Mouse (Mus musculus) T-cell, adult 2 months (primary cell): Measurements from ENCODE around the gene Nfam1.

Experiments
- DNase-seq: peaks from one replicate; pipeline ENCODE4 v3.0.0; 2022; ENCODE audit warnings: low spot score

The Nfam1 gene

DNA sequence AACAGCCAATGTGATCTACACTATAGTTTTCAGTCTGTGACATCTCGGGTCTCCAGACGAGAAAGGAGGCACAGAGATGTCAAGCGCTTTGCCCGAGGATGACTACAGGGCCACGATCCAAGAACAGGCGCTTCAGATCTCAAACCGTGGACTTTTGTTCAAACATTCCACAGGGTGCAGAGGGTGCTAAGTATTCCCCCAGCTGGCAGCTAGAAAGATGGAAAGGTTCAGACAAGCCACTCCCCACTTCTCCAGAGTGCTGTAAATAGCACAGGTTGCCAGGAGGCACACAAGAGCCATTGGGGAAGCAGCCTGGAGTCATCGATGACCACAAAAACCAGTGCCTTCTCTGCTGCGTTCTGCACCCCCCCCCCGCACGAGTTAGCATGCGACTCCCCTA, 74.0 kb downstream of the Nfam1 start:
- DNase-seq: no peak

DNA sequence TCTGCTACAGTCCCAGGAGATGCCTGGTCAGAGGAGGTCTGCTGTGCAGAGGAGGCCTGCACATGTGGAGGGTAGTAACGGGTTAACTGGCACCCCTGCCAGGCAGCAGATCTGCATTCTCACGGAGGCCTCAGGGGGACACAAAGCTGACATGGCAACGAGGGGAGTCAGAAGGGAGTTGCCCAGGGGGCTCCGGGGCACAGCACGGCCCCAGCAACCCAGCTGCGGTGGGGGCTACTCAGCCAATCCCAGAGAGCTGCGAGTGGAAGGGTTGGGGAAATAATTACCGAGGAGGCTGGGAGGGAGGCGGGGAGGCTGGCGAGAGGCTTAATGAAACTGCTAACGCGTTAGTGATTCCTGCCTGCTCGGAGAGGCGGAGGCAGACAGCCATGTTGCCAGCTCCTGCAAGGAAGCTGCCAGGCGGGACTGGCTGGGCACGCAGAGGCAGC, 74.8 kb downstream of the Nfam1 start:
- no peak for DNase-seq

DNA sequence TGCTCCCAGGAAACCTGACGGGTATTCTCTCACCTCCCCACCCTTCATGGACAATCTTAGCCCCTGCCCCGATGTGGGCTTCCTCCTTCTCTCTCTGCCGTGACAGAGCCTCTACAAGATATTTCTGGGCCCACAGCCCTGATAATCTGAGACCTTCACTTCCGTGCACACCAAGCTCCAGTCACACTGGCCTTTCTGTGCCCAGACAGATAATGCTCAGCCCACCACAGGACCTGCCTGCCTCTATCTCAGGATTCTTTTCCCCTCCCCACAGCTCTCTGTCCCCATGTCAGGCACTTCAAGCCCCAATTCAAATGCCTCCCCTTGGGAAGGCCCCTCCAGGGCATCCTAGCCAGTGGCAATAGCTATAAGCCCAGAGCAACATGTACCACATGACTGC, 76.4 kb downstream of the Nfam1 start:
- DNase-seq: no peak

DNA sequence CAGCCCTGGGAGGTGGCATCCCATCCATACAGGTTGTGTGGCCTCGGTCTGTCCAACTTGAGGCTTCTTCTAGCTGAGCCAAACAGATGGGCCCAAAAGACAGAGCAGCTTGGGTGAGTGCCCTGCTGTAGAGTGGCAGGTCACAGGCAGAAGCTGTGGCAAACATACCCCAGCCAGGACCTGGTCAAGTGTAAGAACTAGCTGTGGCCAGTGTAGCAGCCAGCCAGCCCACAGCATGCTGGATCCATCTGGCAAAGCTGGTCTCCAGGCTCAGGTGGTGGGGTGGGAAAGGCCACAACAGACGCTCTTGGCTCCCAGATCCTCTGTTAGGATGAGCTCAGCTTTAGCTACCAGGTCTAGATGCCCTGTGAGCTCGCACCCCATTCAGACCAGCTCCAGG, 76.8 kb downstream of the Nfam1 start:
- DNase-seq: no peak

DNA sequence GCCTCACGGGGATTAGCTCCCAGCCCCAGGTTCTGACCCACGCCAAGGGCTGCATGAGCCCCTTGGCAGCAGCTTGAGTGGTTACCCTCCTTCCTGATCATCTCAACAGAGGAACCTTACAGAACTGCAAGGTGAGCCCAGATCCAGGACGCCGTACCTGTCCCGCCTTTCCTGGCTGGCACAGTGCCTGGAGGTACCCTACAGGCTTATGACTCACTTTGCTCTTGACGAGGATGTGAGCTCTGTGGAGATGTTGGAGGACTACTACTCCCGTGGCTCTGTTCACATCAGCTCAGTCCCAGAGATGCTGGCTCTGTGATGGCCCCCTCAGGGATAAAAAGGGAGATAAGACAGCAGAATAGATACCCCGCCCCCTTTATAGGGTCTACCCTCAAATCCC, 77.8 kb downstream of the Nfam1 start:
- DNase-seq: no peak

DNA sequence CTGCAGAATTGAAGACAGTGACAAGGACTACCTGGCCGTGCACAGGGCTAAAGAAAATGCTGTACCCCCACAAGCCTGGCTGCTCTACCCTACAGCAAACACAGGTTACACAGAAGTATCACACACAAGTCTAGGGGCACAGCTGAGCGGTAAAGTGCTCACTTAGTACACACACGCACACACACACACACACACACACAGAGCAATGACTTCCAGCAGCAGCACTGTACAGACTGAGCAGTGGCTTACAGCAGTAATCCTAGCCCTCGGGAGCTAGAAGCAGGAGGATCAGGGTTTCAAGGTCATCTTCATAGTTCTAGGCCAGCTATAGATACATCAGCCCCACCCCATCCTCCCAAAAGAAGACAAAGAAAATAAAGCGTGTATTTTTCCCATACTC, 79.1 kb downstream of the Nfam1 start:
- no peak for DNase-seq

DNA sequence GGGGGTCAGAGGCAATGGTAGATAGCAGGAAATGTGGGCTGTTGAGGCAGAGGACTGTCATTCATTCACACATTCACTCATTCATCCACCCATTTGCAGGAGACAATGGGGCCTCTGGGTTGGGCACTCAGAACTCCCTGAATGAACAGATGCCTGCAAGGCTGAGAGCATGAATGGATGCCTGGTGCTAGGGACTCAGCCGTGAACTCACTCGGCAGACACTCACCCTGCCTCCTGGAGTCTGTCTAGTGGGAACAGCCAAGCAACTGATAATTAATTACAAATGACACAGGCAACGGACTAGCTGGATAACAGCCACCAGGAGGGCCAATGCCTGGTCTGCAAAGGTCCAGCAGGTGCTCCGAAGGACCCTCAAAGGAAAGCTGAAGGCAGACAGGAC, 80.0 kb downstream of the Nfam1 start:
- no peak for DNase-seq

DNA sequence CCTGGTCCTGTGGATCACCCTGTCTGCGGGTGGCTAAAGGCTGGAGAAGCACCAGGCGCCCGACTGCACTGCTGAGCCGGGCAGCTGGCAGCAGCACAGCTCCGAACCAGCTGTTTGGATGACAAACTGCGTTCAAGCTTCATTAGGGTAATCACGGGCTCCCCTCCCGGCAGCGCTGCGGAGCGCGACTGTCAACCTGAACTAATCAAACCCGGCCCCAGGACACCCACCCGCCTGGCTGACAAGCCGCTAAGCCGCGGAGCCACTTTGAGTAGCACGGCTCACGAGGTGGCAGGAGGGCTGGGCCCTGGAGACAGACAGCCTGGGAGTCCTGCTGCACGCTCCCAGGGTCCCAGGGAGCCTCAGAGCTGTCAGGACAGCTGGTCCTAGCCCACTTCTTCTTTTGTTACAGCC, 80.8 kb downstream of the Nfam1 start:
- no peak for DNase-seq

DNA sequence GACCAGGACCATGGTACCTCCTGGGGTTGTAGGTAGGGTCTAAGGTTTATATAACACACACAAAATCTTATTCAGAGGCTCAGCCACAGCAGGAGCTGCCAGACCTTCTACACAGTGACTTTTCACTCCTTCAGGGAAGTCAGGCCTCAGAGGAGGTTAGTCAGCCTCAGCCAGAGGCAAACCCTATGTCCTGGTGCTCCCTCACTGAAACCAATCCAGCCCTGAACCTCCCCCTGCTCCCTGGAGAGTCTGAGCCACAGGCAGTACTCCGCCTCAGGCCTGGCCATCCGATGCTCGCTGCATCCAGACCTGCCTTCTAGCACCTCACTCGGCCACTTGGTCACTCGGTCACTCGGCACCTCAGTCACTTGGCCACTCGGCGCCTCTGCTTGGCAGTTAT, 82.9 kb downstream of the Nfam1 start:
- no peak for DNase-seq

DNA sequence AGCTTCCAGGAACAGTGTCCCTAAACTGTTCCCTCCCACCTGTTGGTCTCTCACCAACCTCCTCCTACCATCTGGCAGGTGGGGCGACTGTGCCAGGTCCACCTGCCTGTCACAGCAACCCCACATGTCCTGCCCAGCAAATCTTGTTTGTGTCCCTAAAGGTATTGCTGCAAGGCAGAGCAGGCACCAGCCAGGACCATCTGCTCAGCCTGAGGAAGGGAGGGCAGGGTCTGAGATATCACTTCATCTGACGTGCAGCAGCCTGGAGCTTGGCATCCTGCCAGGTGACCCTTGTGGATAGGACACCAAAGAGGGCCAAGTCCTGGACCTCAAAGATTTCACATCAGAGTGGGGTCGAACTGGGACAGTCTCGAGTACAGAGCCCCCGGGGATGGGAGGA, 85.7 kb downstream of the Nfam1 start:
- DNase-seq: no peak

DNA sequence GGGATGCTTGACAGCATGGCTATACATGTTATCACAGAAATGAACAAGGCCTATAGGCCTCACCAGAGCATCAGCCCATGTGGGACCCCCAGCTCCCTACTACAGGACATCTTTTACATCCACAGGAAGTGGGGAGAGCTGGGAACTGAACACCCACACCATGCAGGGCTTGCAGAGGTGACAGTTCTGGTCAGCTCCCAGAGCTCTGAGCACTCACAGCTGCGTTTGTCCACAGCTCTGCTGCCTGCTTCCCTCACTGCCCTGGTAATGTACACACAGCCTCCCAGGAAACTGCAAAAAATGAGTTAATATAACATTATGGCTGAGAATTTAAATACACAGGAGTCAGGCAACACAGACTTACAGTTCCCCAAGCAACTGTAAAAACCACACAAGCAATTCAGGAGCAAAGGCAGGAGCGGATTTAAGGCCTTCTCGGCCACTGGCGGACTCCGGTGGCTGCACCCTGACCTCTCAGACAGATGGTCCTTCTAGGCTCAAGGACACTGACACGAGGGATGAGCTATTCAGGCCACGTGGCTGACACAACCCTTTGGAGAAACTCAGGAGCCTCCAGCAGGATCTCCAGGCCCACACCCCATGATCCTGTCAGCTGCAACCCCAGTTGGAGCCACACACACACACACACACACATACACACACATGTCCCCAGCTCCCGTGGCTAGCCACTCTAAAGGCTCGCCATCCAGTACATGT, 88.5 kb downstream of the Nfam1 start:
- DNase-seq: no peak
